Mouse (Mus musculus): ENCODE measurements around the gene Pxt1.
"Not testable (repeated sequence)": the region's sequence is repeated elsewhere in the genome, so short reads cannot be mapped to it uniquely, and the experiment has no call there.

Pxt1 gene

GRCm38 (mm10) chr17:28943740-28944139 lies at the start of gene Pxt1:
Gene Pxt1, minus strand, starts transcription at chr17:28943840.
- no peak for DNase-seq (ENCODE audit: low read depth, low spot score)

GRCm38 (mm10) chr17:28993004-28993403 lies 49.4 kb upstream of the Pxt1 start:
- not testable (repeated sequence) for DNase-seq (ENCODE audit: low read depth, low spot score)

- DNase-seq (ENCODE audit: low read depth, low spot score) = no peak
These were observed 48.5 kb upstream of the Pxt1 start for GRCm38 (mm10) chr17:28992105-28992504.

GRCm38 (mm10) chr17:28991286-28991685 lies 47.6 kb upstream of the Pxt1 start:
- DNase-seq (ENCODE audit: low read depth, low spot score) = no peak

GRCm38 (mm10) chr17:28990060-28990459 lies 46.4 kb upstream of the Pxt1 start:
- DNase-seq (ENCODE audit: low read depth, low spot score) = no peak

GRCm38 (mm10) chr17:28988996-28989395 lies 45.4 kb upstream of the Pxt1 start:
- no peak for DNase-seq (ENCODE audit: low read depth, low spot score)

GRCm38 (mm10) chr17:28988291-28988690 lies 44.7 kb upstream of the Pxt1 start:
- DNase-seq (ENCODE audit: low read depth, low spot score) = no peak

GRCm38 (mm10) chr17:28987713-28988112 lies 44.1 kb upstream of the Pxt1 start:
- peak; percentile 81 for DNase-seq (ENCODE audit: low read depth, low spot score)

- peak; percentile 56 for DNase-seq (ENCODE audit: low read depth, low spot score)
These were observed 43.2 kb upstream of the Pxt1 start for GRCm38 (mm10) chr17:28986833-28987232.

- DNase-seq (ENCODE audit: low read depth, low spot score) = no peak
These were observed 41.2 kb upstream of the Pxt1 start for GRCm38 (mm10) chr17:28984724-28985420.

GRCm38 (mm10) chr17:28982591-28982990 lies 39.0 kb upstream of the Pxt1 start:
- no peak for DNase-seq (ENCODE audit: low read depth, low spot score)

GRCm38 (mm10) chr17:28981081-28981480 lies 37.4 kb upstream of the Pxt1 start:
- no peak for DNase-seq (ENCODE audit: low read depth, low spot score)

GRCm38 (mm10) chr17:28979091-28979490 lies 35.5 kb upstream of the Pxt1 start:
- DNase-seq (ENCODE audit: low read depth, low spot score) = no peak

GRCm38 (mm10) chr17:28970122-28970521 lies 26.5 kb upstream of the Pxt1 start:
- DNase-seq (ENCODE audit: low read depth, low spot score) = no peak

- DNase-seq (ENCODE audit: low read depth, low spot score) = peak; percentile 33
These were observed 23.5 kb upstream of the Pxt1 start for GRCm38 (mm10) chr17:28967021-28967610.

GRCm38 (mm10) chr17:28961596-28961995 lies 18.0 kb upstream of the Pxt1 start:
- DNase-seq (ENCODE audit: low read depth, low spot score) = no peak

GRCm38 (mm10) chr17:28960597-28960996 lies 17.0 kb upstream of the Pxt1 start:
- DNase-seq (ENCODE audit: low read depth, low spot score) = no peak

- DNase-seq (ENCODE audit: low read depth, low spot score) = no peak
These were observed 10.8 kb upstream of the Pxt1 start for GRCm38 (mm10) chr17:28954416-28954815.

- DNase-seq (ENCODE audit: low read depth, low spot score) = peak; percentile 27
These were observed 9.6 kb upstream of the Pxt1 start for GRCm38 (mm10) chr17:28953251-28953650.

- peak; percentile 92 for DNase-seq (ENCODE audit: low read depth, low spot score)
These were observed 8.5 kb upstream of the Pxt1 start, which contains the start of gene Kctd20 for GRCm38 (mm10) chr17:28951831-28952799. Gene Kctd20, plus strand, starts transcription at chr17:28951950.

- DNase-seq (ENCODE audit: low read depth, low spot score) = no peak
These were observed 7.1 kb upstream of the Pxt1 start for GRCm38 (mm10) chr17:28950751-28951150.

- DNase-seq (ENCODE audit: low read depth, low spot score) = no peak
These were observed 5.0 kb upstream of the Pxt1 start for GRCm38 (mm10) chr17:28948661-28949060.

Measured in CD4-positive, CD25-positive, alpha-beta regulatory T cell, adult 2 months (primary cell).